Mouse (Mus musculus): Measurements from ENCODE around the gene Unc50. TPM values are rescaled to one million over a fixed set of nuclear protein-coding genes. Genes with fewer than 3 reads are reported as not detected.

Unc50 gene
- total RNA-seq, 2 experiments from 2014 or later: 25.8 to 28.0 TPM

DNA sequence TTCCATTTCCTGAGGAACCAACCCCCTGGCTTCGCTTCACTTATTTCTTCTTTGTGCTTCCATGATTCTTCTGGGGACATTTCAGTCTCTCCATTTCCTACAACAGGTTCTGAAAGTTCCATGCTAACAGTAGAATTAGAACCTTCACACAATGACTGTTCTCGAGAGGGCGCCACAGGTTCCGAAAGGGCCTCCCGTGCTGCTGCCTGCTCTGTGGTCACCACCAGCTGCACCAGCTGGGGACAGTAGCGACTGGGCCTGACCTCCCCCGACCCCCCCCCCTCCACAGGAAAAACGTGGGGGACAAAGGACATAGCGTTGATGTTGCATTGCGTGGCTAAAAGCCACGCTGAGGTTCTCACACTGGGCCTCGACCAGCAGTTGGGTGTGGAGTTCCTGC is 58.6 kb downstream of the Unc50 start:
- no peak for DNase-seq

Other genes with a start within 250 kb of the Unc50 start
- under 1 TPM; 0.80 to 0.90 TPM for gene Cnga3, start 215.7 kb upstream of the Unc50 start, total RNA-seq (2021)
- 10 to 100 TPM; 22.1 to 26.2 TPM for gene Inpp4a, start 130.3 kb upstream of the Unc50 start, total RNA-seq (2021)
- gene Coa5, start within 50 bp of the Unc50 start, total RNA-seq (2021): 100 to 1,000 TPM in 1 of 2 experiments, 10 to 100 TPM in 1; 92.3 to 105 TPM
- gene Mgat4a, start 110.9 kb downstream of the Unc50 start, total RNA-seq (2021): 1 to 10 TPM; 7.5 to 9.5 TPM